Mouse (Mus musculus): ENCODE data around the gene Csde1. TPM values are rescaled to one million over a fixed set of nuclear protein-coding genes. Genes with fewer than 3 reads are reported as not detected.

The Csde1 gene
- 487 TPM for polyA plus RNA-seq (2017; shearing (Covaris generic))

GRCm38 (mm10) chr3:103020249-103020942 is at the start of gene Csde1:
TSS of gene Csde1 (plus strand) at chr3:103020426.

DNA sequence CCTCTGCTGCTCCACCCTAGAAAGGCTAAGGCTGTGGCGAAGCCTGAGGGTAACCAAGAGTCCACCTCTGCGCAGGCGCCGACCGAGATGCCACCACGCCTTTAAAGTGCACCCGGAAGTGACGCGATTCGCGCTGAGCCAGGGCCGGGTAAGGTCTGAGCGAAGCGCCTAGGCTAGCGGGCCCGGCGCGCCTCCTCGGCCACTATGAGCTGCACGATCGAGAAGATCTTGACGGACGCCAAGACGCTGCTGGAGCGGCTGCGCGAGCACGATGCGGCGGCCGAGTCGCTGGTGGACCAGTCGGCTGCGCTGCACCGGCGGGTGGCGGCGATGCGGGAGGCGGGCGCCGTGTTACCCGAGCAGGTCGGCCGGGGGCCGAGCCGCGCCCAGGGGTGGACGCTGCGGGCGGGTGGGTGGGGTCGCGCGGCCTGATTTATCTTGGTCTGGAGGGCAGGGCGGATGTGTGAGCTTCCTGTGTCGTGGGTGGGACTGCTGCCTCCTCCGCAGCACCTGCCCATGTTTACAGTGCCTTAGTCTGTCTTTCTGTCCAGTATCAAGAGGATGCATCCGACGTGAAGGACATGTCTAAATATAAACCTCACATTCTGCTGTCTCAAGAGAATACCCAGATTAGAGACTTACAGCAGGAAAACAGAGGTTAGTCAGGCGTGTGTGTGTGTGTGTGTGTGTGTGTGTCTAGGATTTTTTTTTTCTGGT is 24.5 kb upstream of the Csde1 start, which contains the start of gene Sike1:
Sike1 (plus strand) TSS at position 104 of the 717 bp plus-strand sequence.

DNA sequence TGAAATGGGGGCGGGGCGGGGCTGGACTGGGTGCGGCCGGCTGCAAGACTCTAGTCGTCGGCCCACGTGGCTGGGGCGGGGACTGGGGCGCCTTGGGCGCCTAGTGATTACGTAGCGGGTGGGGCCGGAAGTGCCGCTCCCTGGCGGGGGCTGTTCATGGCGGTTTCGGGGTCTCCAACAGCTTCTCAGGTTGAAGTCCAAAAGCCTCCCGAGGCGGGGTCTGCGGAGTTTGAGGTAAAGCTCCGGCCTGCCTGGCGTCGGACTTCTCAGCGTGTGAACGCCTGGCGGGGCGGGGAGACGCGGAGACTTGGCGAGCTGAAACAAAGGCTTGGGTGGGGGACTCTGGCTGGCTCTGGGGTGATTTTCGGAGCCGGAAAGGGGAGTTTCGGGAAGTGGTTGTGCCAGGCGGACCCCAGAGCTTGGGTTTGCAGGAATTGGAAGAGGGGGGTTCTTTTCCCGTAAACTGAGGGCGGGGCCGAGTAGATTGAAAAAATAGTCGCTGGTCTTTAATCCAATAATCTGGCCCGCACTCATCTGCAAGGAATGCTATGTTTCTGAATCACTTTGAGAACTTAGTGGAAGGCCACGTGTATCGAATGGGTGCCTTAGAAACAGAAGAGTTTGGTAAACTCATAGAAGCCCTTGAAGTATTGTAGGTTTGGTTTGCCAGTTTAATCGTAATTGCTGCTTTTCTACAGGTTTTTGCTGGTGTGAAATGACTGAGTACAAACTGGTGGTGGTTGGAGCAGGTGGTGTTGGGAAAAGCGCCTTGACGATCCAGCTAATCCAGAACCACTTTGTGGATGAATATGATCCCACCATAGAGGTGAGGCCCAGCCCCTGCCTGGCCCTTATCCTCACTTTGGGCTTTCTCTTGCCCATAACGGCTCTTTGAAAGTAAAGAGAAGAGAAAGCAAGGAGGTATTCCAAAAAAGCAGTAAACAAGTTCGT is 38.3 kb downstream of the Csde1 start, which contains the start of gene Nras:
Nras (plus strand) TSS at position 79 of the 951 bp plus-strand sequence.

DNA sequence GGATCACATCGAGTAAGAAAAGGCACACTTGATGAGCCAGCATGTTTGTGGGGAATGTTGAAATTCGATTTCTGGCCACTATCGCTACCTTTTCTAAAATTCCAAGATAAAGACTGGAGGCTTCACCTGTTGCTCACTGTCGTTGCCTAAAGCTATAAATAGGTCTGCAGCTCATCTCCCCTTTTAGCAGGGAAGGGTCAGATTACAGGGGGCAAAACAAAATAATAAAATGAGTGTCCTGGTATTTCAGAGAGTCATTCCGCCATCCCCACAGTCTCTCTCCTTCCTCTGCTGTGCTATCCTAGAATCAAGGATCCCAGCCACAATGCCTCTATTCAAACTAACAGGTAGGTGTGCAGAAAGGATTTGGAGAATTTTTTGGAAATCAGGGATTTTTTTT is 53.5 kb downstream of the Csde1 start, which contains the start of gene Ampd1:
Ampd1 (plus strand) TSS at position 244 of the 400 bp plus-strand sequence.

DNA sequence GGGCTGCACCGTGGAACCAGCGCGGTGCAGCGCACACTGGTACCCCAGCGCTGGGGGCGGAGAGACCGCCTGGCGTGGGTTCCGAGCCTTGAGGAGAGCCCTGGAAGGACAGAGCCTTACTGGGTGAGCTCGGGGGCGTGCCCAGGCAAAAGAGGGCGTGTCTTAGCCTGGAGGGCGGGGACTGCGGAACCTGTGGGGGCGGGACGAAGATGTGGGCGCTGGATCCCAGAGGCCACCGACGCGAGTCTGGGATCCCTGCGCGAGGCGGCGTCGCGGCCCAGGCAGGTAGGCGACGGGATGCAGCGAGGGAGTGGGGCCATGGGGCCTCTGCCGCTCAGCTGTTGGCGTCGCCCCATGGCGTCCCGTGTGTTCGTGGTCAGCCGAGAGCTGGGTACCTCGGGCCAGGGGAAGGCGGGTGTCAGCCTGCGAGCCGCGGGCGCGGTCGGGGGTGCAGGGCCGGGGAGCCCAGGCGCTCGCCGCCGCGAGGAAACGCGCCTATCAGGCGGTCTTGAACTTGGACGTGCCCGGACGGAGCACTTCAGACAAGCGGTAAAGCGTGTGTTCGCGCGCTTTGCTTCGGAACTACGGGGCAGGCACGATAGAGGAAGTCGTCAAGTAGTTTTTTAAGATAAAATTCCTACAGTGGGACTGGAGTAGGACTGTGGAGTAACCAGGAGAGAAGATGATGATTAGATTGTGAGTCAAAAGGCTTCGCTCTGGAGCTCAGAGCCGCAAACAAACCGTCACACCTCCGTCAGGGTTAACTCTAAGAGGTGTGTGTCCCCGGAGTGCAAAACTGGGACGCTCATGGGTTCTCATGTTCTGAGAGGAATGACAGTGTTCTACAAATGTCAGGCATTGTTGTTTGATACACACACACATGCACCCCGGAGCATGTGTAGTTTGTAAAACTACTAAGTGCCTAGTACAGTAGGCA is 82.5 kb downstream of the Csde1 start, which contains the start of gene Dennd2c:
Dennd2c (plus strand) TSS at position 151 of the 937 bp plus-strand sequence.

Other genes starting within 250 kb of the Csde1 start
- 0.10 TPM for gene Tshb, start 237.7 kb upstream of the Csde1 start, polyA plus RNA-seq (2017; shearing (Covaris generic))
- not detected for gene Sycp1, start 84.3 kb upstream of the Csde1 start, polyA plus RNA-seq (2017; shearing (Covaris generic))
- gene Nr1h5, start 56.3 kb upstream of the Csde1 start, polyA plus RNA-seq (2017; shearing (Covaris generic)), result not detected
- gene Sike1, start 24.7 kb upstream of the Csde1 start, polyA plus RNA-seq (2017; shearing (Covaris generic)), result 93.7 TPM
- 58.2 TPM for gene Nras, start 37.9 kb downstream of the Csde1 start, polyA plus RNA-seq (2017; shearing (Covaris generic))
- gene Ampd1, start 53.6 kb downstream of the Csde1 start, polyA plus RNA-seq (2017; shearing (Covaris generic)), result 22.5 TPM
- gene Dennd2c, start 82.2 kb downstream of the Csde1 start, polyA plus RNA-seq (2017; shearing (Covaris generic)), result 4.5 TPM
- 150 TPM for gene Bcas2, start 151.2 kb downstream of the Csde1 start, polyA plus RNA-seq (2017; shearing (Covaris generic))

All from naive thymus-derived CD4-positive, alpha-beta T cell, adult 5 months (primary cell).